Mouse (Mus musculus): ENCODE results near the gene Taf11. TPM values are rescaled to one million over a fixed set of nuclear protein-coding genes. Genes with fewer than 3 reads are reported as not detected.

The Taf11 gene
- polyA plus RNA-seq, 1 experiment from 2014 or later, result 61.0 TPM

- no peak overlapping the region for H3K27ac ChIP-seq (ENCODE audit: low read depth, low read length)
- H3K27me3 ChIP-seq (replicated peaks; ENCODE audit: control insufficient read depth, insufficient read depth, low read length), result no peaks in the 10 kb centered on the region
- no peak overlapping the region for H3K4me3 ChIP-seq (ENCODE audit: low read depth, low read length)
- peaks cover 13% of the 10 kb centered on the region for H3K4me1 ChIP-seq (replicated peaks; ENCODE audit: control insufficient read depth, insufficient read depth, low read length)
- ATAC-seq (replicated peaks; ENCODE audit: low FRiP score) (no peak), DNase-seq (ENCODE audit: low spot score) (no peak)
- no peak overlapping the region for H3K9ac ChIP-seq (ENCODE audit: low read depth, low read length)
- no peaks in the 10 kb centered on the region for H3K36me3 ChIP-seq (ENCODE audit: control insufficient read depth, insufficient read depth, low read length)
- WGBS, result 53% methylated on average over 2 of the region's 2 CpGs
- H3K9me3 ChIP-seq (ENCODE audit: control insufficient read depth, low read length), result no peaks in the 10 kb centered on the region
- no peak overlapping the region for H3K4me2 ChIP-seq
These were observed 32.1 kb upstream of the Taf11 start for GRCm38 (mm10) chr17:27941698-27942097.

- no peak overlapping the region for H3K4me3 ChIP-seq (ENCODE audit: low read depth, low read length)
- H3K4me2 ChIP-seq, result no peak overlapping the region
- 60% methylated on average over 5 of the region's 5 CpGs for WGBS
- H3K27ac ChIP-seq (ENCODE audit: low read depth, low read length), result no peak overlapping the region
- peaks cover 13% of the 10 kb centered on the region for H3K4me1 ChIP-seq (replicated peaks; ENCODE audit: control insufficient read depth, insufficient read depth, low read length)
- ATAC-seq (replicated peaks; ENCODE audit: low FRiP score) (no peak), DNase-seq (ENCODE audit: low spot score) (no peak)
- no peaks in the 10 kb centered on the region for H3K9me3 ChIP-seq (ENCODE audit: control insufficient read depth, low read length)
- no peaks in the 10 kb centered on the region for H3K27me3 ChIP-seq (replicated peaks; ENCODE audit: control insufficient read depth, insufficient read depth, low read length)
- no peak overlapping the region for H3K9ac ChIP-seq (ENCODE audit: low read depth, low read length)
- no peaks in the 10 kb centered on the region for H3K36me3 ChIP-seq (ENCODE audit: control insufficient read depth, insufficient read depth, low read length)
These were observed 31.5 kb upstream of the Taf11 start for GRCm38 (mm10) chr17:27941178-27941577.

GRCm38 (mm10) chr17:27940352-27940751, 30.7 kb upstream of the Taf11 start:
- no peaks in the 10 kb centered on the region for H3K27me3 ChIP-seq (replicated peaks; ENCODE audit: control insufficient read depth, insufficient read depth, low read length)
- H3K36me3 ChIP-seq (ENCODE audit: control insufficient read depth, insufficient read depth, low read length), result no peaks in the 10 kb centered on the region
- DNase-seq (ENCODE audit: low spot score), result no peak
- no peaks in the 10 kb centered on the region for H3K9me3 ChIP-seq (ENCODE audit: control insufficient read depth, low read length)
- no peak overlapping the region for H3K4me2 ChIP-seq
- no peak for ATAC-seq (replicated peaks; ENCODE audit: low FRiP score)
- H3K27ac ChIP-seq (ENCODE audit: low read depth, low read length), result no peak overlapping the region
- 73% methylated on average over 4 of the region's 4 CpGs for WGBS
- no peak overlapping the region for H3K4me3 ChIP-seq (ENCODE audit: low read depth, low read length)
- peaks cover 8% of the 10 kb centered on the region for H3K4me1 ChIP-seq (replicated peaks; ENCODE audit: control insufficient read depth, insufficient read depth, low read length)
- no peak overlapping the region for H3K9ac ChIP-seq (ENCODE audit: low read depth, low read length)

GRCm38 (mm10) chr17:27939028-27939427, 29.4 kb upstream of the Taf11 start:
- Histone ChIP-seq H3K4me2 (no peak overlapping the region), H3K4me3 (ENCODE audit: low read depth, low read length) (no peak overlapping the region), H3K36me3 (ENCODE audit: control insufficient read depth, insufficient read depth, low read length) (no peaks in the 10 kb centered on the region), H3K9me3 (ENCODE audit: control insufficient read depth, low read length) (no peaks in the 10 kb centered on the region), H3K27me3 (replicated peaks; ENCODE audit: control insufficient read depth, insufficient read depth, low read length) (no peaks in the 10 kb centered on the region), H3K4me1 (replicated peaks; ENCODE audit: control insufficient read depth, insufficient read depth, low read length) (peaks cover 8% of the 10 kb centered on the region), H3K27ac (ENCODE audit: low read depth, low read length) (no peak overlapping the region), H3K9ac (ENCODE audit: low read depth, low read length) (no peak overlapping the region)
- WGBS, result 80% methylated on average over 5 of the region's 5 CpGs
- no peak for DNase-seq (ENCODE audit: low spot score)
- no peak for ATAC-seq (replicated peaks; ENCODE audit: low FRiP score)

GRCm38 (mm10) chr17:27938121-27938754, 28.6 kb upstream of the Taf11 start:
- no peak overlapping the region for H3K27ac ChIP-seq (ENCODE audit: low read depth, low read length)
- WGBS, result 73% methylated on average over 12 of the region's 12 CpGs
- H3K4me2 ChIP-seq, result no peak overlapping the region
- ATAC-seq (replicated peaks; ENCODE audit: low FRiP score) (no peak), DNase-seq (ENCODE audit: low spot score) (no peak)
- no peak overlapping the region for H3K9ac ChIP-seq (ENCODE audit: low read depth, low read length)
- H3K9me3 ChIP-seq (ENCODE audit: control insufficient read depth, low read length), result no peaks in the 10 kb centered on the region
- H3K4me1 ChIP-seq (replicated peaks; ENCODE audit: control insufficient read depth, insufficient read depth, low read length), result peaks cover 8% of the 10 kb centered on the region
- no peak overlapping the region for H3K4me3 ChIP-seq (ENCODE audit: low read depth, low read length)
- H3K36me3 ChIP-seq (ENCODE audit: control insufficient read depth, insufficient read depth, low read length), result no peaks in the 10 kb centered on the region
- no peaks in the 10 kb centered on the region for H3K27me3 ChIP-seq (replicated peaks; ENCODE audit: control insufficient read depth, insufficient read depth, low read length)

DNA sequence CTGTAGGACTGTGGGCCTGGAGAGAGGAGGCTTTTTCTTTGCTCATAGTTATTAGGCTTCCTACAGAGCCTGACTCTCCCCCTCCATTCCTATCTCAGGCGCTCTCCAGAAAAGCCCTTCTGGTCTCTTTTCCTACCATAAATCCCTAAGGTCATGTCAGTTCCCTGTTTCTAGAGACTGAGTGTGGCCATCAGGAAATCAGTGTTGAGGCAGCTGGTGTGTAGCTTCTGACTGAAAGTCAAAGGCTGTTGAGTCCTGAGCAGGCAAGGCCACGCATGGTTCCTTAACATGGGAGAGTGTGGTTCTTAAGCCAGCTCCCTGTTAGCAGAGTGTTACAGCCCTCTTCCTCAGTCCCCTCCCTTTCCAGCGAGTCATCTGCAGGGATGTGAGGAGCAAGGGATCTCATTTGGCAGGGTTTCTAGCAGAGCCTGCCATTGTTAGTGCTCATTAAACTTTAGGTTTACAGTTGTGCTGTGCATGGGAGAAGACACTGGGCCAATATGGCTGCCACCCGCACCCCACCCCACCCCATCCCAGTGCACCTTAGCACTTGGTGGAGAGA, 27.5 kb upstream of the Taf11 start:
- 88% methylated on average over 4 of the region's 4 CpGs for WGBS
- no peak for ATAC-seq (replicated peaks; ENCODE audit: low FRiP score)
- peaks cover 8% of the 10 kb centered on the region for H3K4me1 ChIP-seq (replicated peaks; ENCODE audit: control insufficient read depth, insufficient read depth, low read length)

GRCm38 (mm10) chr17:27935091-27935490, 25.4 kb upstream of the Taf11 start:
- no peaks in the 10 kb centered on the region for H3K9me3 ChIP-seq (ENCODE audit: control insufficient read depth, low read length)
- 69% methylated on average over 3 of the region's 3 CpGs for WGBS
- no peak overlapping the region for H3K4me3 ChIP-seq (ENCODE audit: low read depth, low read length)
- H3K4me2 ChIP-seq, result no peak overlapping the region
- no peaks in the 10 kb centered on the region for H3K27me3 ChIP-seq (replicated peaks; ENCODE audit: control insufficient read depth, insufficient read depth, low read length)
- H3K36me3 ChIP-seq (ENCODE audit: control insufficient read depth, insufficient read depth, low read length), result no peaks in the 10 kb centered on the region
- H3K9ac ChIP-seq (ENCODE audit: low read depth, low read length), result no peak overlapping the region
- H3K27ac ChIP-seq (ENCODE audit: low read depth, low read length), result no peak overlapping the region
- no peak for DNase-seq (ENCODE audit: low spot score)
- no peak for ATAC-seq (replicated peaks; ENCODE audit: low FRiP score)
- peaks cover 6% of the 10 kb centered on the region for H3K4me1 ChIP-seq (replicated peaks; ENCODE audit: control insufficient read depth, insufficient read depth, low read length)

More for the DNA sequence above, 27.5 kb upstream of the Taf11 start:
- no peak overlapping the region for H3K9ac ChIP-seq (ENCODE audit: low read depth, low read length)
- DNase-seq (ENCODE audit: low spot score), result no peak
- H3K9me3 ChIP-seq (ENCODE audit: control insufficient read depth, low read length), result no peaks in the 10 kb centered on the region
- H3K36me3 ChIP-seq (ENCODE audit: control insufficient read depth, insufficient read depth, low read length), result no peaks in the 10 kb centered on the region
- H3K27me3 ChIP-seq (replicated peaks; ENCODE audit: control insufficient read depth, insufficient read depth, low read length), result no peaks in the 10 kb centered on the region
- no peak overlapping the region for H3K27ac ChIP-seq (ENCODE audit: low read depth, low read length)
- H3K4me2 ChIP-seq, result no peak overlapping the region
- no peak overlapping the region for H3K4me3 ChIP-seq (ENCODE audit: low read depth, low read length)

GRCm38 (mm10) chr17:27934136-27934910, 24.7 kb upstream of the Taf11 start:
- Histone ChIP-seq H3K4me3 (ENCODE audit: low read depth, low read length) (no peak overlapping the region), H3K4me1 (replicated peaks; ENCODE audit: control insufficient read depth, insufficient read depth, low read length) (peaks cover 6% of the 10 kb centered on the region; the same call in 1 of the 2 replicates), H3K9ac (ENCODE audit: low read depth, low read length) (no peak overlapping the region), H3K27me3 (replicated peaks; ENCODE audit: control insufficient read depth, insufficient read depth, low read length) (no peaks in the 10 kb centered on the region), H3K27ac (ENCODE audit: low read depth, low read length) (no peak overlapping the region), H3K4me2 (no peak overlapping the region), H3K36me3 (ENCODE audit: control insufficient read depth, insufficient read depth, low read length) (no peaks in the 10 kb centered on the region), H3K9me3 (ENCODE audit: control insufficient read depth, low read length) (no peaks in the 10 kb centered on the region)
- DNase-seq (ENCODE audit: low spot score), result no peak
- 86% methylated on average over 10 of the region's 10 CpGs for WGBS
- ATAC-seq (replicated peaks; ENCODE audit: low FRiP score), result no peak

Measured in liver, embryonic 11.5 days (tissue).